Mouse (Mus musculus) MEL (cell line): ENCODE measurements at regions not wholly inside any gene's neighbourhood (a gene's known extent, or its start where the extent isn't known, plus 50 kb on each side); places are given as distances from the start of the nearest gene placed in this dataset.

ENCODE experiments used
- DNase-seq: peaks from one replicate; pipeline ENCODE4 v3.0.0; 2011; ENCODE audit warnings: low read depth, low spot score
- H3K27ac ChIP-seq: 2 replicates; pipeline ENCODE4 v1.5.1; 2012; ENCODE audit warnings: low read depth, mild to moderate bottlenecking, control low read depth, low read length, moderate library complexity; ENCODE audit not compliant: control insufficient read depth
- H3K27me3 ChIP-seq, 2 experiments: fragments of 150-350 bp in 1 of 2; sonication (generic) in 1 of 2; 2 replicates each; pipeline ENCODE4 v1.6.1; 2012; ENCODE audit warnings: low read length in 2 of 2, mild to moderate bottlenecking in 2 of 2, improper control_type of control experiment in 1 of 2, moderate library complexity in 1 of 2; ENCODE audit not compliant: insufficient read depth in 2 of 2, control insufficient read depth in 1 of 2
- H3K36me3 ChIP-seq, 2 experiments: 2 replicates each; pipeline ENCODE4 v1.6.1; 2012 to 2014; ENCODE audit warnings: low read length in 2 of 2, improper control_type of control experiment in 1 of 2, inconsistent platforms in 1 of 2, mild to moderate bottlenecking in 1 of 2; ENCODE audit not compliant: insufficient read depth in 2 of 2, control insufficient read depth in 1 of 2
- H3K4me1 ChIP-seq, 2 experiments: fragments of 150-350 bp in 1 of 2; sonication (generic) in 1 of 2; 2 replicates each; pipeline ENCODE4 v1.6.1; 2012; ENCODE audit warnings: low read length in 2 of 2, improper control_type of control experiment in 1 of 2, mild to moderate bottlenecking in 1 of 2; ENCODE audit not compliant: insufficient read depth in 2 of 2, control insufficient read depth in 1 of 2
- H3K4me3 ChIP-seq, 2 experiments: fragments of 150-350 bp in 1 of 2; sonication (generic) in 1 of 2; 2 replicates each; pipeline ENCODE4 v1.5.1; 2012; ENCODE audit warnings: low read depth in 2 of 2, low read length in 2 of 2, mild to moderate bottlenecking in 2 of 2, moderate library complexity in 2 of 2, control low read depth in 1 of 2, improper control_type of control experiment in 1 of 2; ENCODE audit not compliant: control insufficient read depth in 1 of 2, insufficient read depth in 1 of 2
- H3K79me2 ChIP-seq: 2 replicates; pipeline ENCODE4 v1.6.1; 2012; ENCODE audit warnings: mild to moderate bottlenecking, low read length, moderate library complexity; ENCODE audit not compliant: control insufficient read depth, poor library complexity, insufficient read depth
- H3K9ac ChIP-seq: 2 replicates; pipeline ENCODE4 v1.6.1; 2012; ENCODE audit warnings: low read depth, mild to moderate bottlenecking, control low read depth, low read length, moderate library complexity; ENCODE audit not compliant: control insufficient read depth, poor library complexity, severe bottlenecking
- H3K9me3 ChIP-seq: fragments of 150-350 bp; sonication (generic); replicated peaks from 2 replicates; pipeline ENCODE4 v1.6.1; 2012; ENCODE audit warnings: mild to moderate bottlenecking, low read length, improper control_type of control experiment, moderate library complexity; ENCODE audit not compliant: insufficient read depth
- BHLHE40 ChIP-seq: IDR thresholded peaks from 2 replicates; pipeline ENCODE4 v1.6.1; 2012; ENCODE audit warnings: low read depth, mild to moderate bottlenecking, inconsistent platforms, low read length, improper control_type of control experiment, borderline replicate concordance
- CHD2 ChIP-seq: IDR thresholded peaks from 2 replicates; pipeline ENCODE4 v1.6.1; 2011; ENCODE audit warnings: low read length, improper control_type of control experiment
- E2F4 ChIP-seq: IDR thresholded peaks from 2 replicates; pipeline ENCODE4 v1.6.1; 2011; ENCODE audit warnings: low read depth, low read length, improper control_type of control experiment, borderline replicate concordance
- KAT2A ChIP-seq: conservative IDR thresholded peaks from 2 replicates; pipeline ENCODE4 v1.6.1; 2012; ENCODE audit warnings: low read depth, low read length, improper control_type of control experiment, inconsistent platforms
- MAZ ChIP-seq: IDR thresholded peaks from 2 replicates; pipeline ENCODE4 v1.6.1; 2012; ENCODE audit warnings: low read depth, mild to moderate bottlenecking, inconsistent platforms, low read length, improper control_type of control experiment
- MXI1 ChIP-seq: IDR thresholded peaks from 2 replicates; pipeline ENCODE4 v1.6.1; 2011; ENCODE audit warnings: mild to moderate bottlenecking, low read depth, low read length, improper control_type of control experiment
- MYB ChIP-seq: IDR thresholded peaks from 2 replicates; pipeline ENCODE4 v1.6.1; 2011; ENCODE audit warnings: mild to moderate bottlenecking, low read depth, low read length, improper control_type of control experiment
- POLR2A ChIP-seq, 2 experiments: IDR thresholded peaks; 2 replicates each; pipeline ENCODE4 v1.6.1; 2011 to 2012; ENCODE audit warnings: low read length in 2 of 2, mild to moderate bottlenecking in 2 of 2, control low read depth in 1 of 2, improper control_type of control experiment in 1 of 2, low read depth in 1 of 2, moderate library complexity in 1 of 2; ENCODE audit not compliant: control insufficient read depth in 1 of 2, insufficient read depth in 1 of 2, poor library complexity in 1 of 2
- RCOR1 ChIP-seq: IDR thresholded peaks from 2 replicates; pipeline ENCODE4 v1.6.1; 2012; ENCODE audit warnings: low read depth, mild to moderate bottlenecking, inconsistent platforms, low read length, improper control_type of control experiment
- SMC3 ChIP-seq: IDR thresholded peaks from 2 replicates; pipeline ENCODE4 v1.6.1; 2011; ENCODE audit warnings: low read depth, low read length, improper control_type of control experiment
- TCF12 ChIP-seq: IDR thresholded peaks from 2 replicates; pipeline ENCODE4 v1.6.1; 2014; ENCODE audit warnings: low read depth, mild to moderate bottlenecking, inconsistent platforms, low read length, improper control_type of control experiment, moderate library complexity
- UBTF ChIP-seq: IDR thresholded peaks from 2 replicates; pipeline ENCODE4 v1.6.1; 2012; ENCODE audit warnings: low read depth, mild to moderate bottlenecking, inconsistent platforms, low read length, improper control_type of control experiment, moderate library complexity, borderline replicate concordance; ENCODE audit not compliant: insufficient read depth
- USF2 ChIP-seq, 2 experiments: IDR thresholded peaks; 2 replicates each; pipeline ENCODE4 v1.6.1; 2011 to 2012; ENCODE audit warnings: improper control_type of control experiment in 2 of 2, low read length in 2 of 2, borderline replicate concordance in 1 of 2, inconsistent platforms in 1 of 2, low read depth in 1 of 2, mild to moderate bottlenecking in 1 of 2; ENCODE audit not compliant: insufficient read depth in 1 of 2
- ZKSCAN1 ChIP-seq: IDR thresholded peaks from 2 replicates; pipeline ENCODE4 v1.6.1; 2012; ENCODE audit warnings: low read depth, mild to moderate bottlenecking, inconsistent platforms, low read length, improper control_type of control experiment, moderate library complexity
- ZMIZ1 ChIP-seq: IDR thresholded peaks from 2 replicates; pipeline ENCODE4 v1.6.1; 2012; ENCODE audit warnings: low read depth, mild to moderate bottlenecking, inconsistent platforms, low read length, improper control_type of control experiment, moderate library complexity

DNA sequence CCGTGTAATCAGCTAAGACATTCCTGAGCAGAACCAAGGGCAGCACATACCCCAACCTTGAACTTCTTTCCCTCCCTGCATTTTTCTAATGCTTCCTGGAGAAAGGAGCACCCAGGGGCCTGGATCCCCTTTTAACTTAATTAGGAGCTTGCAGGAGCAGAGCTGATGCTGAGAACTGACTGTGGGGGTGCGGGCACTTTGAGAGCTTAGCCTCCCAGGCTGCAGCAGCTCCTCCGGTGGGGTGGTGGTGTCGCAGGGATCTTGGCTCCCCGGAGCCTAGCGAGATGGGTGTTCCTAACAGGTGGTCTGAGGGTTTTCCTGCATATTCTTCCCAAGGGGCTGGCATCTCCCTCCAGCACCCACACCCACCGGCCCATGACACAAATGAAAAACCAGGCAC lies 289.4 kb downstream of the Mycn start:
- Histone ChIP-seq H3K27me3 (no peaks in the 10 kb centered on the region), H3K27ac (no peak overlapping the region), H3K4me3 (no peak overlapping the region), H3K9ac (no peak overlapping the region), H3K4me1 (no peaks in the 10 kb centered on the region), H3K9me3 (no peaks in the 10 kb centered on the region), H3K79me2 (no peaks in the 10 kb centered on the region), H3K36me3 (no peaks in the 10 kb centered on the region)
- TF ChIP-seq UBTF, result no peak
- TF ChIP-seq SMC3, result no peak
- TF ChIP-seq KAT2A, result no peak
- no peak for TF ChIP-seq MYB
- TF ChIP-seq MXI1, result no peak
- TF ChIP-seq TCF12, result no peak
- no peak for TF ChIP-seq RCOR1
- DNase-seq, result no peak

DNA sequence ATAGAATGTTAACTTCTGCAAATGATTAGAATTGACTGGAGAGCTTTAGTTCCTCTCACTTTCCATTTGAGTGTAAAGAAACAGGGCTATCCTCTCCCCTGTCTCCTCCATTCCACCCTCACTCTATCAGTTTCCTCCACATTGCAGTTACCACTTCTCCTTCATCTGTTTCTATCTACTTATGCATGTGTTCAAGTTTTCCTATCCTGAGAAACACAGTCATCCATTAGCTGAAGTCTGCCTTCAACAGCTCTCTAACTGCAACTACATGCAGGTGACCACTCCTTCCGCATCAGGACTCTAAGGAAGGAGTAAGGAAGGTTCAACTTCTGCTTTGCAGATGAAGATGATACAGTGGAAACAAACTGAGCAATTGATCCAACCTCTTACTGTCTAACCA lies 291.4 kb downstream of the Mycn start:
- Histone ChIP-seq H3K36me3 (no peaks in the 10 kb centered on the region), H3K79me2 (no peaks in the 10 kb centered on the region), H3K4me1 (no peaks in the 10 kb centered on the region), H3K4me3 (no peak overlapping the region), H3K27me3 (0 out of 4 replicates have a peak, but pooled peaks cover 0 to 1% of the 10 kb centered on the region in 2 experiments), H3K9ac (no peak overlapping the region), H3K9me3 (no peaks in the 10 kb centered on the region)
- DNase-seq, result no peak
- no peak for TF ChIP-seq CHD2
- TF ChIP-seq ZKSCAN1, result no peak
- TF ChIP-seq MAZ, result no peak
- TF ChIP-seq USF2 (IDR thresholded peaks at IDR 0.05; ENCODE audit: borderline replicate concordance in 1 of 2, insufficient read depth in 1 of 2, low read depth in 1 of 2, low read length in 2 of 2), result no peak
- TF ChIP-seq, all 39 proteins: peak for 0
- no peak overlapping the region for H3K27ac ChIP-seq

GRCm38 (mm10) chr12:12647467-12647866 lies 294.2 kb downstream of the Mycn start:
- Histone ChIP-seq H3K9me3 (no peaks in the 10 kb centered on the region), H3K27me3 (peaks cover 0 to 1% of the 10 kb centered on the region in 2 experiments; a peak in 1 of 4 replicates), H3K27ac (no peak overlapping the region), H3K9ac (no peak overlapping the region), H3K79me2 (no peaks in the 10 kb centered on the region), H3K36me3 (no peaks in the 10 kb centered on the region)
- no peak for DNase-seq
- TF ChIP-seq E2F4 (no peak), UBTF (no peak), ZMIZ1 (no peak), POLR2A (IDR thresholded peaks at IDR 0.05; ENCODE audit: control insufficient read depth in 1 of 2, insufficient read depth in 1 of 2, low read depth in 1 of 2, low read length in 2 of 2, poor library complexity in 1 of 2) (no peak), SMC3 (no peak), BHLHE40 (no peak), KAT2A (no peak), TCF12 (no peak)
- TF ChIP-seq, all 39 proteins: peak for 0
- H3K4me3 ChIP-seq, result no peak overlapping the region
- no peaks in the 10 kb centered on the region for H3K4me1 ChIP-seq
